In genomic region chr10:61402911-61403310, GRCm38 (mm10) we compare ENCODE assay signal across 25 mouse cellular contexts. TPM values are rescaled to one million over a fixed set of nuclear protein-coding genes. Genes with fewer than 3 reads are reported as not detected.
A peak's percentile ranks its signal among the peaks of the same experiment; 100 is the strongest.
DNase-seq lines count a peak whose midpoint lies in the region; ATAC-seq and TF ChIP-seq lines count a peak whose summit lies in the region.
"Had no signal": no experiment of that assay in that cellular context is flagged by ENCODE, and none has a peak within 500 bp of the region (broad histone marks: within the 10 kb centered on the region; RNA-seq: fewer than 3 reads in every experiment).

No protein-coding gene starts in this region.

- no peak for TF ChIP-seq CTCF in gastrocnemius, adult 2 months (IDR thresholded peaks at IDR 0.05)

- intact Hi-C loops in gastrocnemius, adult 2 months (cut with DNase I), result loop anchor here (5.0 kb wide), 1 partner anchor 201 kb away; no protein-coding TSS in a partner anchor

- H3K27ac ChIP-seq in gastrocnemius, adult 2 months, result no peak overlapping the region
- H3K27ac ChIP-seq in brown adipose tissue, adult 24 weeks (replicated peaks; ENCODE audit: low read depth, low read length), result peak overlapping the region; percentile 98
- H3K27ac ChIP-seq: hindbrain, embryonic 12.5 days; kidney, embryonic 15.5 days; midbrain, embryonic 13.5 days had no signal

- DNase-seq in gastrocnemius, adult 2 months, result peak; percentile 12
- DNase-seq in gastrocnemius, adult 18-20 months (ENCODE audit: low spot score), result no peak
- peak; percentile 43 for DNase-seq in kidney, adult 9 months
- DNase-seq in kidney, postnatal 10 days, result no peak
- peak; percentile 32 for DNase-seq in lung, postnatal 25 days (ENCODE audit: low spot score)
- no peak for DNase-seq in lung, postnatal 14 days
- DNase-seq: cerebellum, adult 11 months; cerebellum, adult 9-10 months; cerebellum, postnatal 36 days; gastrocnemius, postnatal 36 days; heart, postnatal 36 days; layer of hippocampus, adult 9-11 months; liver had no signal

- peaks cover 2% of the 10 kb centered on the region; the same call in 1 of the 2 replicates for H3K4me1 ChIP-seq in brown adipose tissue, adult 24 weeks (ENCODE audit: control insufficient read depth, insufficient read depth, insufficient read length, low read length)
- H3K4me1 ChIP-seq: hindbrain, embryonic 12.5 days had no signal

- no peak for ATAC-seq in erythroblast, adult 5-6 weeks (replicated peaks; ENCODE audit: low FRiP score, poor library complexity, severe bottlenecking)
- ATAC-seq: activated CD4-positive, CD25-positive, alpha-beta regulatory T cell, adult 4 months; forebrain, embryonic 14.5 days; intestine, postnatal 0 days; midbrain, embryonic 13.5 days had no signal

- H3K4me3 ChIP-seq in gastrocnemius, adult 2 months, result no peak overlapping the region
- no peak overlapping the region for H3K4me3 ChIP-seq in brown adipose tissue, adult 24 weeks (ENCODE audit: insufficient read depth, low read depth, low read length)
- H3K4me3 ChIP-seq: hindbrain, embryonic 12.5 days; kidney, embryonic 15.5 days; megakaryocyte, embryonic 14.5 days; midbrain, embryonic 13.5 days had no signal

RNA-seq across cellular contexts. Expression of gene Nodal, which starts 14.9 kb away (rescaled TPM):
- total RNA-seq in gastrocnemius, adult 2 months (2021), result under 1 TPM in 1 of 2 experiments, not detected in 1; 0.15 TPM
- total RNA-seq in gastrocnemius, adult 18-20 months (2021), result under 1 TPM; 0.09 to 0.11 TPM
- polyA plus RNA-seq in brown adipose tissue, adult 24 weeks (2012; ENCODE audit: insufficient read depth, insufficient read length, missing spikeins), result not detected in 2 replicates
- not detected in 2 replicates for total RNA-seq in erythroblast, adult 5-6 weeks (2015; ENCODE audit: low replicate concordance)
- not detected in 2 replicates for total RNA-seq in erythroblast, adult 5-6 weeks (2017; ENCODE audit: low replicate concordance)
- total RNA-seq: monocyte, adult 5-6 weeks had no signal
- polyA plus RNA-seq: activated CD4-positive, CD25-positive, alpha-beta regulatory T cell, adult 4 months; forebrain, embryonic 14.5 days; heart, embryonic 11.5 days; limb, embryonic 11.5 days; midbrain, embryonic 13.5 days had no signal

RNA-seq across cellular contexts. Expression of gene Pald1, which starts 19.6 kb away (rescaled TPM):
- total RNA-seq in gastrocnemius, adult 2 months (2021), result 1 to 10 TPM; 4.0 to 7.2 TPM
- total RNA-seq in gastrocnemius, adult 18-20 months (2021), result 1 to 10 TPM; 5.1 to 6.3 TPM
- polyA plus RNA-seq in brown adipose tissue, adult 24 weeks (2012; ENCODE audit: insufficient read depth, insufficient read length, missing spikeins), result 22.9 and 31.9 TPM in 2 replicates
- total RNA-seq in erythroblast, adult 5-6 weeks (2015; ENCODE audit: low replicate concordance), result not detected in 2 replicates
- not detected in 2 replicates for total RNA-seq in erythroblast, adult 5-6 weeks (2017; ENCODE audit: low replicate concordance)
- polyA plus RNA-seq: activated CD4-positive, CD25-positive, alpha-beta regulatory T cell, adult 4 months had no signal

RNA-seq across cellular contexts. Expression of gene Eif4ebp2, which starts 49.5 kb away (rescaled TPM):
- 100 to 1,000 TPM; 117 to 161 TPM for total RNA-seq in gastrocnemius, adult 2 months (2021)
- 100 to 1,000 TPM; 147 to 178 TPM for total RNA-seq in gastrocnemius, adult 18-20 months (2021)
- polyA plus RNA-seq in brown adipose tissue, adult 24 weeks (2012; ENCODE audit: insufficient read depth, insufficient read length, missing spikeins), result 81.2 and 120 TPM in 2 replicates
- total RNA-seq in erythroblast, adult 5-6 weeks (2015; ENCODE audit: low replicate concordance), result 67.2 and 101 TPM in 2 replicates
- total RNA-seq in erythroblast, adult 5-6 weeks (2017; ENCODE audit: low replicate concordance), result 13.8 and 14.2 TPM in 2 replicates

Comparison
In these comparisons a context has a peak if more than half of its experiments do, and no peak if none do; other contexts are left out.
1. DNase-seq: peak in gastrocnemius, adult 2 months (single experiment), kidney, adult 9 months (single experiment) and lung, postnatal 25 days (single experiment); none in gastrocnemius, adult 18-20 months (single experiment), kidney, postnatal 10 days (single experiment) and lung, postnatal 14 days (single experiment).
2. RNA of gene Pald1, which starts 19.6 kb away (total RNA-seq): 4.0 to 7.2 TPM in gastrocnemius, adult 2 months and 5.1 to 6.3 TPM in gastrocnemius, adult 18-20 months; not detected in erythroblast, adult 5-6 weeks; every median in the first group is over 4 times any median in the second.